Mouse (Mus musculus) yolk sac, embryonic 10.5 days (tissue): ENCODE results near the gene Tbc1d21.

Experiments
- DNase-seq: peaks from one replicate; pipeline ENCODE4 v3.0.0-alpha.2; 2017; ENCODE audit warnings: low spot score

Gene Tbc1d21

DNA sequence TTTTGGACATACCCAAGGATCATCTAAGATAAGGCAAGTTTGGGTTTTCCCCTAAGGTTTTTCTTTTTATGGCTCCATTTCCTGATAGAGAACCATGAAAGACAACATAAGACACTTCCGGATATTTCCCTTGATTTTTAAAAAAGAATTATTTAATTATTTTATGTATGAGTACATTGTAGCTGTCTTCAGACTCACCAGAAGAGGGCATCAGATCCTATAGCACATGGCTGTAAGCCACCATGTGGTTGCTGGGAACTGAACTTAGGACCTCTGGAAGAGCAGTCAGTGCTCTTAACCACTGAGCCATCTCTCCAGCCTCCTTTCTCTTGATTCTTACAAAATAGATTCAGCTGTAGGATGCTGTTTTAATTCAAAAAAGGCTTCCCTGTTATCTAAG is 28.5 kb downstream of the Tbc1d21 start:
- no peak for DNase-seq

DNA sequence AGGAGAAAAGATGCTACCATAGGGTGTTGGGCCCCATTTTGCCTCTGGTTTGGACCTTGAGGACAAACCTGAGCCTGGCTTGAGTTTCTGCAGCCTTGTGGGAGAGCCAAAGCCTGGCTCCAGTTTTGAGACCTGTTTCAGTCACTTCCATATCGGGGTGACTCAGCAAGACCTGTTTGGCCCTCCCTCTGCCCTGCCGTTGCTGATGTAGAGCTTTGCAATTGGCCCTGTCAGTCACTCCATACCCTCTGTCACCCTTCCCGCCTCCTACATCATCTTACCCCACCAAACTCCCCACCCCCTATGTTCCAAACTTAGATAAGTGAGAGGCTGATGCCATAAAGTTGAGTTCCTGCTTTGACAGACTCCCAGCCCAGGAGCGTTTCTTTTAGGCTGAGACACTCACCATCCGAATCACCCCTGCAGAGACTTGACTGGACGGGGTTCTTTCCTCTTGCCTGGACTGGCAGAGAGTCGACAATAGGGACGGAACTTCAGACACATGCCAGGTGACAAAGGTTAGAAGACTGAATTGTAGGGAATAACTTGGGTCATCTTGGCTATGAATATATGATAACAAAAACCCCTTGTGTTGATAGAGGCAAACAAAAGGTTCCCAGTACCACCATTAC is 33.5 kb downstream of the Tbc1d21 start:
- no peak for DNase-seq

DNA sequence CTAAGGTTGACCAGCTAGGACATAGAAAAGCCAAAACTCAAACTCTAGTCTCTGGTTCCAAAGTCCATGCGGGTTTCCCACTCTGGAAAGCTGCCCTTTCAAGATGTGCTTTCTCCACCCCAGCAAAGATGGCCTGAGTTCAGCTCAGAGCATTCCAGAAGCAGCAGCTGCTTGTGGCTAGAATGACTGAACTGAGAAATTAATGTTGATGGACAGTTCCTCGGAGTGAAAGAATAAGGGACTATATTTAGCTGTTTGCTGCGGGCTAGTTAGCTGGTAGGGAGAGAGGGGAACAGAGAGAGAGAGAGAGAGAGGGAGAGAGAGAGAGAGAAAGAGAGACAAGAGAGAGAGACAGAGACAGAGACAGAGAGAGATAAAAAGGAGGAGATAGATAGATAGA is 39.0 kb downstream of the Tbc1d21 start:
- no peak for DNase-seq

DNA sequence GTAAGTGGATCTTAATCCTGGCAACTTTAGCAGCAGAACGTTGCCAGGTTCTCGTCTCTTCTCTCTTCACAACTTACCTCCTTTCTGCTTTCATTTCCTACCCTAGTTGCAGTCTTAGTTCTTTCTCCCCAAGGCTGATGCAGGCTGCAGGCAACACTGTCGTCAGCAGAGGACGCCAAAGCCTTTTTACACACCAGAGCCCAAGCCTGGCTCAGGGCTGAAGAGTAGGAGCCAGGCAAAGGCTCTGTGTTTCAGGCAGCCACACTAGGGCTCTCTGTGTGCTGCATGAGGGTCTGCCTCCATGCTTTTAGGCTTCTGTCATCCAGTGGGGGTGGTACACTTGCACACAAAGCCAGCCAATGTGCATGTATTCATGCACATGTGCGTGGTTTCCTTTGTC is 40.0 kb downstream of the Tbc1d21 start:
- no peak for DNase-seq

DNA sequence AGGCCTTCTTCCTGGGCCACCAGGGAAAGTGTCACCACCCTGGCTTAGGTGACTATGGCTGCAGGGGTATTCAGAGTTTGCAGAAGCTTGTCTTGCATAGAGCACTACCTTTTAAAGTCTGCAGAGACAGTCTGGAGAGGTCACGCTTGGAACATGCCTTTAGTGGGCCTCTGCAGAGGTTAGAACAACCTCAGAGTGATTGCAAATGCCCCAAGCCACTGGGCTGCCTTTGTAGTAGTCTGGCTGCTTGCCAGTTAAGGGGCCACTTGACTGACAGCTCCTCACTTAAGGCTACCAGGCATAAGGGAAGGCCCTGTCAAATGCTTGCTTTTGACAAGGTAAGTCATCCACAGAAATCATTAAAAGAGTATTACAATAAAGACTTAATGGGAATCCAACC is 42.9 kb downstream of the Tbc1d21 start:
- DNase-seq: no peak

DNA sequence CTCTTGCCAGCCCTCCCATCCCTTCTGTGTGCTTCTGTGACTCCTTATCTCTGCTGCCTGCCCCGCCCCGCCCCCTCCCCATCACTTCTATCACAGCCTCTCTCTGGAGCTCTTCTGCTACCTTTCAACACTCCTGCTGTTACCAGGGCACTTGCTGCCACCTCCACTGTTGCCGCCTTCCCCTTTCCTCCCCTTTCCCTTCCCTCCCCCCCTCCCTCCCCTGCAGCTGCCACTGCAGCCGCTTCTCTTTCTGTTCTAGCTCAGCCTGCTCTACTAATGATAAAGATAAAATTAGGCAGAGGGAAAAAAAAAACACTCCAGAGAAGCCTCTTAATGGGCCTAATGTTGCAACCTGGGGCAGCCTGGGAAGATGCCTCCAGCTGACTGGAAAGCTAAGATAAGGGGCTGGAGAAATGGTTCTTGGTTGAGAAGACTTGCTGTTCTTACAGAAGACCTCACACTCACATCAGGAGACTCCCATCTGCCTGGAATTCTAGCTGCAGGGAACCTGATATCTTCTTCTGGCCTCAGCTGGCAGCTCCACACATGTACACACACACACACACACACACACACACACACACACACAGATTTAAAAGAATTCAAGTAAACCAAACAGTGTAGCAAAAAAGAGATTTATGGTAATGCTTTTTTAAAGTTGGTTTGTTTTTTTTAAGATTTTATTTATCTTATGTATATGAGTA is 43.6 kb downstream of the Tbc1d21 start:
- no peak for DNase-seq

DNA sequence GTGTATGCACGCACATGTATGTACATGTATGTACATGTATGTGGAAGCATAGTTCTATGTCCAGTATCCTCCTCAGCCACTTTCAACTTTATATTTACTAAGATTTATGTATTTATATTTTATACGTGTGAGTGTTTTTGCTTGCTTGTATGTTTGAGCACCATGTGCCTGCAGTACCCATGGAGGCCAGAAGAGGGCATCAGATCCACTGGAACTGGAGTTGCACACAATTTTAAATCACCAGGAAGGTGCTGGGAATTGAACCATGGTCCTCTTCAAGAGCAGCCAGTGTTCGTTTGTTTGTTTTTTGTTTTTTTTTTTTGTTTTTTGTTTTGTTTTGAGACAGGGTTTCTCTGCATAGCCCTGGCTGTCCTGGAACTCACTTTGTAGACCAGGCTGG is 48.6 kb downstream of the Tbc1d21 start:
- DNase-seq: no peak

DNA sequence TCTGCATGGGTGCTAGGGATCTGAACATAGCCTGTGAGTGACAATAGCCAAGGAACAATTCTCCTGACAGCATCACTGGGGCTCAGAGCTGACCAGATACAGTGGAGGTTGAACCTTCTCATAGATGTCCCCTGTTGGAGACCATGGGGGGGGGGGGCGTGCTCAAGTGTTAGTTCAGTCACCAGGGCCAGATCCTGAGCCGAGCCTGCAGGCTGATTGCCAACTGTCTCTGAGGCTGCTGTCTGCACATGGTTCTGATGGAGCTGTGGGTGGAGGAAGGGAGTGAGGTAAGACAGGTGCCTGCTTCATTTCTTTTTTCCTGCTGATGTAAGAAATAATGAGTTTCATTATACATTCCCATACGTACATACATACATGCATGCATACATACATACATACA is 51.9 kb downstream of the Tbc1d21 start:
- DNase-seq: no peak

DNA sequence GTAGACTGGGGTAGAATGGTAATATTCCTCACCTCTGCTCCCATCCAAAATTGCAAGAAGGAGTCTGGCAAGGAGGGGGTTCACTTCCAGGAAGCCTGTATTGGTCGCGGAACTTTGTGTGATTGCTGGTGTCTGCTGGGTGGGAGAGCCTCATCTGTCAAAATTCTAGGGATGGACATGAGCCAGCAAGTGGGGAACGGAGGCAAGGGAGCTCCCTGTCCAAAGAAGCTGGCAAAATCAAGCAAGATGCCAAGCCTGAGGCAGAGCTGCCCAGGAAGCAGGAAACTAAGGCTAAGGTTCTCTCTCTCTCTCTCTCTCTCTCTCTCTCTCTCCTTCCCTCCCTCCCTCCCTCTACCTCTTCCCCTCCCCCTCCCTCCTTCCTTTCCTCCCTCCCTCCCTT is 52.9 kb downstream of the Tbc1d21 start:
- no peak for DNase-seq

DNA sequence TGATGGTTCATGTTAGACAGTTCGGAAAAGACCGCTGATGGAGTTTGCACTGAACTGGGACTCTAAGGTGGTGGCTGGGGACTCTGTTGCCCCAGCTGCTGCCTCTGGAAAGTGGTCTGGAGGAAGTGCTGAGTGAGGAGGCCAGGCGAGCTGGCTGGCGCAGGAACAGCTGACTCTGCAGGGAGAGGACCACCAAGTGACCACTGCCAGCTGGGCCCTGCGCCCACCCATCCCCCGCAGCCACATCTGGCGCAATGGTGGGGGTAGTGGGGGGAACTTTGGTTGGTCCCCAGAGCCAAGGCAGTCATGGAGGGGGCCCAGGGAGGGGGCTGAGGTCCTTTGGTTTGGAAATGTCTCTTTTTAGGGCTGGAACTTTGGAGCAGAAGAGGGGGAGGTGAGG is 53.5 kb downstream of the Tbc1d21 start:
- no peak for DNase-seq

DNA sequence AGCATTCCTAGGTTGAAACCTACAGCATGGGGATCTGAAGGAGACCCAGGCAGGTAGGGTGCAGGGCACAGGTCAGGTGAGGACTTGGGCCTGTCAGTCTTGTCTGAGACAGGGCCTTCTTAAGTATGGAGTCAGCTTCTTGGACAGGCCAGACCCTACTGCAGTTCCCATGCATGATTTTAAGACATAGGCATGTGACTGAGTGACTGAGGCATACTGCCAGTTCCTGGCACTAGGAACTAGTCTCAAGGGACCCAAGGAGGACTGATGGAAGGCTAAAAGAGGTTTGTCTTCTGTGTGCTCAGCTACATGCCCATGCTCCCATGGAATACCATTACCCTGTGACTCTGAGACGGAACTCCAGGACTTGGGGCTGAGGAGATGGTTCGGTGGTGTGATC is 54.4 kb downstream of the Tbc1d21 start:
- no peak for DNase-seq

DNA sequence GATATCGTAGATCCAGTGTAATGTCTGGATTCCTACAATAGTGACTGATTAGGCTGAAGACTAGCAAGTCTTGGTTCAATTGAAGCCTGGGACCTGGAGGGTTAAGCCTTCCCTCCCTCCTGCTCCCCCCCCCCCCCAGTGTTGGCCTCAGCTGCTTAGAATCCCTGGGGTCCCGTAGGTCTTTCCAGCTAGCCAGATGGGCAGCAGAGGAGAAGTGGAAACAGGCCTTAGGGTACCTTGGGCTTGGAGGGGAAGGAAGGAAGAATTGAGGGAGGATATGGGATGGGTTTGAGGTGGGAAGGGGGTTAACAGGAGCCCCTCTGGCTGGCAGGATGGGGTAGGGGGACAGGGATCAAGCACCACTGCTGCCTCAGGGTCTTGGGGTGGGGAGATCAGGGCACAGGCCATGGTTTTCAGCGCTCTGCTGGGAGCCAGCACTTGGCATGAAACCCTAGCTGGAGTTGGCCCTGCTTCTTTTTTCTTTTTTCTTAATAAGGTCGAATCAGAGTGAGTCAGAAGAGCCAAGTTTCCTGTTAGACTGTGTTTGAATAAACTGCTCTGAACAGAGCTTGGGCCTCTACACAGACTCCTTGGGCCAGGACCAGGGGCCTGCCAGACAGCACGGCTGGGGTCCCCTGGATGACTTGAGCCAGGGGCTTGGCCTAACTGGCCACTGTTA is 55.4 kb downstream of the Tbc1d21 start:
- DNase-seq: no peak

DNA sequence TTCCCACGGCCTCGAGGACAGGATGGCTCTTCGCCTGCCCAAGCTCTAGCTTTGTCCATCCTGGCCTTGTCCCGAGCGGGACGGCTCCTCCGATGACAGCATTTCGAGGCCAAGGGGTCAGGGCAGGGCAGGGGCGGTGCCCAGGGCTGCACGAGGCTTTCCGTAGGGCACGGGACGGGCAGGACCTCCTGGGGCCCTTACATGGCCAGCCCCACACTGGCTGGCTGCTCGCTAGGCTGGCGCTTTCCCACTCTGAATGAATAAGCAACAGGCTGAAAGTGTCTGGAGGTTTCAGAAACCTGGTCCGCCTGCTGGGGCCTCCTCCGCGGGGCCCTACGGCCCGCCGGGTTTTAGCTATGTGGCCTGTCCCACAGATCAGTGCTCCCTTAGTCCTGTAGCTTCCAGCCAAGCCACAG is 57.3 kb downstream of the Tbc1d21 start, which contains the start of gene Loxl1:
Gene Loxl1, minus strand, starts transcription at position 243 of the 416 bp plus-strand sequence.
- peak; percentile 73 for DNase-seq

DNA sequence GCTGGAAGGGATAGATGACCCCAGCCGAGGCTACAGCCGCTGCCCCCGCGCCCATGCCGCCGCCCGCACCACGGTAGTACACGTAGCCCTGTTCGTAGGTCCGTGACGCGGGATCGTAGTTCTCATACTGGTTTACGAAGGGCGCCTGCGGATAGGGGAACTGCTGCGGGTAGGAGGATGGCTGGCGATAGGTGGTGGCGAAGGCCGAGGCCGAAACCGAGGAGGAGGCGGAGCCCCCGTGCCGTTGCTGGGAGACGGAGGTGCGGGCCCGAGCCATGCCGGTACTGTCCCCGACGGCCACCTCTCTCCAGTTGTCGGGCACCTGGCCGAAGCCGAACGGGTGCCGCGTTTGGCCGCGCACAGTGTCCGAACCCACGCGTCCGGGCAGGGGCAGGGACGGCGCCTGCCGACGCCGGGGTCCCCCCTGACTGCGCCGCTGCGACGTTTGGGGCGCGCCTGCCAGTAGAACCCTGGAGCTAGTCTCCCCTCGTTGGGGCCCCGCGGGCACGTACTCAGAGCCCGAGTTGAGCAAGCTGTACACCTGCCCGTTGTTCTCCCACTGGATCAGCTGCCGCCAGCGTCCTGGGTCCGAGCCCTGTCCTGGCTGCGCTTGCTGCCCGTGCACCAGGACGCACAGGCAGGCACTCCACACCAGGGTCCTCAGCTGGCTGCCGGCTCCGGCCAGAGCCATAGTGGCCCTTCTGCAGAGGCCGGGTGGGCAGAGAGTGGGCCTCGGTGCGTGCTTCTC is 57.9 kb downstream of the Tbc1d21 start:
- no peak for DNase-seq

DNA sequence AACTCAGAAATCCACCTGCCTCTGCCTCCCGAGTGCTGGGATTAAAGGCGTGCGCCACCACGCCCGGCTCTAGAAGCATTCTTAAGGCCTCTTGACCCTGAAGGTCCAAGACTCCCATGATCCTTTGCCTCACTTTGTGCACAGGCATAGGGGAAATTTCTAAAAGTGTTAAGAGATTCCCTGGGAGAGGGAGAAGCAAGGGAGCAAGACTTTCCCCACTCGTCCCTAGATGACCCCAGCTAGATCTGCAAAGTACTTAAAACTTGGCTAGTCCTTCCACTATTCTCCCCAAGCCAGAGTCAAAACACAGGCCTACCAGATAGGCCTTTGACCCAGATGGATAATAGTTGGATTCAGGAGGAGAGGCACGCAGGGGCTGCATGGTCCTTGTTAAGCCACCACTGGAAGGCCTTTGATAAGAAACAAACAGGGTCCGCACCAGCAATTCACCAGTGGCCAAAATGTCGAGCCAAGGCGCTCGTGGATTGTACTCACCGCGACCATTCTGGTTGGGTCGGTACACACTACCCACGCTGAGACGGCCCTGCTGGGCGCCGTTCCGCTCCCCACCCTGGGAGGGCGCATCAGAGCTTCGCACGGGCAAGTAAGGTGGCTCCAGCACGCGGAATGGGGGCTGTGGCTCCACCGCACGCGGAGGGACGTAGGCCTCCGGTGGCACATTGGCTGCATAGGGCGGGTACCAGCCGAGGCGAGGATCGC is 58.9 kb downstream of the Tbc1d21 start:
- DNase-seq: no peak

DNA sequence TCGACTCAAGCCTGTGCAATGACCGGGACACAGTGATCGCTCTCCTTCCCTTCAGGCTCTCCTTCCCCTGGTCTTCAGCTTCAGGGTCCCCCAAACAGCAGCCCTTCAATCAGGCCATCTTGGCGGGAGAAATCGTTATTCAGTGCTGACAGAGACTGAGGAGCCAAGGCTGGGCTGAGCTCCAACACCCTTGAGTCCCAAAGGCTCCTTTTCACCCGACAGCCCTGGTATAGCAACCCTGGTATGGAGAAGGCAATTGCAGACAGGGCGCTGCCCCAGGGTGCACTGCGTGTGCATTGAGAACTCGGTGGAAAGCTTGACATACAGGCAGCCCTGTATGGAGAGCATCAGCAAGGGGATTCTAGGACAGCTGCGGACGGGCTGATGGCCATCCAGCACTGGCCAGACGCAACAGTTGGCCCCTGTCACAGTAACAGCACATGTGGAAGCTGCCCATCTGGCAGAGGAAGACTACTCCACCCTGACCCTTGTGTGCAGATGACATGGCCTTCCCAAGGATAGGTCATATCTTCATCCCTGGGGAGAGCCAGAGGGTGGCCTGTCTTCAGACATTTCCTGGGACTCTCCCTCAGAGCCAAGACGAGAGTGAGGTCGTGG is 60.1 kb downstream of the Tbc1d21 start:
- DNase-seq: no peak
